Mouse (Mus musculus): ENCODE measurements around the gene Cox7a2l.

DNA sequence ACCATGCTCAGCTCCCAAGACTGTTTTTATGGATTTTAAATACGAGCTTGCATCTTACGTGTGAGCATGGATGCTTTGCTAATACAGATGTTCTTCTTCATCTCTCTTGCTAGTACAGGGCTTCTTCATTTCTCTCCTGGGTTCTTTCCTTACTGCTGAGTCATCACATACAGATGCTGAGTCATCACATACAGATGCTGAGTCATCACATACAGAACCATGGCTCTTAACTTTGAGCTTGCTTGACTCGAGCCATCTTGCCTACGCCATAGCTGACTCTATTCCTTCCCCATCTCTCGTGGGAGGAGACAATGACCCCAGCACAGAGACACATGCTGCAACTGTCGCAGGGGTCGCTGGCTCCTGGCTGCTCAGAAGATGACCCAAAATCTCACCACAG is 37.9 kb upstream of the Cox7a2l start:
- TF ChIP-seq MAFK (IDR thresholded peaks at IDR 0.05; ENCODE audit: insufficient read depth, low read depth, low read length): peak; percentile 100
- TF ChIP-seq HCFC1 (IDR thresholded peaks at IDR 0.05; ENCODE audit: borderline replicate concordance, insufficient read depth, low read length): no peak
- TF ChIP-seq CHD2 (IDR thresholded peaks at IDR 0.05; ENCODE audit: low read depth, low read length): no peak
